Mouse (Mus musculus) spleen, adult 12 weeks (tissue): ENCODE results near the gene Dmc1.

Experiments used
- DNase-seq: peaks from one replicate; pipeline ENCODE4 v3.0.0; 2022; ENCODE audit warnings: low spot score

The Dmc1 gene

GRCm38 (mm10) chr15:79511553-79512320 lies 93.2 kb downstream of the Dmc1 start:
- DNase-seq = no peak
